Mouse (Mus musculus) kidney, adult 2 months (tissue): ENCODE measurements at regions not wholly inside any gene's neighbourhood (a gene's known extent, or its start where the extent isn't known, plus 50 kb on each side); places are given as distances from the start of the nearest gene placed in this dataset.

Experiments
- DNase-seq: peaks from one replicate; pipeline ENCODE4 v3.0.0; 2021
- H3K27ac ChIP-seq: fragments of 200-500 bp; 2 replicates; pipeline ENCODE4 v1.5.1; 2012; ENCODE audit warnings: low read depth, low read length, control low read depth, inconsistent platforms; ENCODE audit not compliant: insufficient read depth
- H3K27me3 ChIP-seq: fragments of 200-500 bp; replicated peaks from 2 replicates; pipeline ENCODE4 v1.6.1; 2012; ENCODE audit warnings: mild to moderate bottlenecking, moderate library complexity, low read length, inconsistent platforms; ENCODE audit not compliant: control insufficient read depth, insufficient read depth
- H3K36me3 ChIP-seq: fragments of 200-500 bp; 2 replicates; pipeline ENCODE4 v1.6.1; 2012; ENCODE audit warnings: mild to moderate bottlenecking, moderate library complexity, low read length, inconsistent platforms; ENCODE audit not compliant: control insufficient read depth, insufficient read depth
- H3K4me1 ChIP-seq: fragments of 200-500 bp; 2 replicates; pipeline ENCODE4 v1.6.1; 2011; ENCODE audit warnings: low read length; ENCODE audit not compliant: control insufficient read depth, insufficient read depth
- H3K4me3 ChIP-seq: fragments of 200-500 bp; 2 replicates; pipeline ENCODE4 v1.5.1; 2011; ENCODE audit warnings: mild to moderate bottlenecking, low read depth, low read length, control low read depth; ENCODE audit not compliant: insufficient read depth
- CTCF ChIP-seq: fragments of 200-500 bp; conservative IDR thresholded peaks from 2 replicates; pipeline ENCODE4 v1.5.1; 2011; ENCODE audit warnings: low read depth, mild to moderate bottlenecking, control low read depth, low read length, moderate library complexity, mixed read lengths; ENCODE audit not compliant: insufficient read depth, insufficient read length
- POLR2A ChIP-seq: fragments of 200-500 bp; IDR thresholded peaks from one replicate; pipeline ENCODE4 v1.6.1; 2011; ENCODE audit warnings: low read depth, low read length, control low read depth
- WGBS: fragments of 180-500 bp; shearing (Covaris S2); methylation state at CpG from one replicate; pipeline ENCODE4 v1.1.7; 2018; 5-methylcytosine and 5-hydroxymethylcytosine counted together

GRCm38 (mm10) chr5:103309806-103310525, 98.8 kb upstream of the Mapk10 start:
- no peaks in the 10 kb centered on the region for H3K27me3 ChIP-seq
- H3K36me3 ChIP-seq = no peaks in the 10 kb centered on the region
- H3K4me3 ChIP-seq = no peak overlapping the region
- H3K4me1 ChIP-seq = no peaks in the 10 kb centered on the region
- DNase-seq = no peak
- WGBS = 52% methylated on average over 9 of the region's 9 CpGs
- TF ChIP-seq POLR2A = no peak
- TF ChIP-seq CTCF = no peak
- H3K27ac ChIP-seq = no peak overlapping the region

- TF ChIP-seq CTCF (no peak), POLR2A (no peak)
- no peaks in the 10 kb centered on the region for H3K4me1 ChIP-seq
- no peak for DNase-seq
- H3K4me3 ChIP-seq = no peak overlapping the region
- no peaks in the 10 kb centered on the region for H3K27me3 ChIP-seq
- WGBS = 76% methylated on average over 11 of the region's 11 CpGs
- no peaks in the 10 kb centered on the region for H3K36me3 ChIP-seq
- H3K27ac ChIP-seq = no peak overlapping the region
These were observed 94.7 kb upstream of the Mapk10 start for GRCm38 (mm10) chr5:103305716-103306447.

- Histone ChIP-seq H3K27me3 (no peaks in the 10 kb centered on the region), H3K4me3 (no peak overlapping the region), H3K27ac (no peak overlapping the region), H3K36me3 (no peaks in the 10 kb centered on the region), H3K4me1 (no peaks in the 10 kb centered on the region)
- no peak for DNase-seq
- no peak for TF ChIP-seq CTCF
- no peak for TF ChIP-seq POLR2A
- WGBS = 89% methylated on average over 1 of the region's 1 CpGs
These were observed 93.8 kb upstream of the Mapk10 start for GRCm38 (mm10) chr5:103304975-103305374.

- H3K36me3 ChIP-seq = no peaks in the 10 kb centered on the region
- no peaks in the 10 kb centered on the region for H3K27me3 ChIP-seq
- WGBS = 94% methylated on average over 10 of the region's 10 CpGs
- no peaks in the 10 kb centered on the region for H3K4me1 ChIP-seq
- TF ChIP-seq POLR2A = no peak
- TF ChIP-seq CTCF = no peak
- no peak for DNase-seq
- H3K27ac ChIP-seq = no peak overlapping the region
- H3K4me3 ChIP-seq = no peak overlapping the region
These were observed 91.6 kb upstream of the Mapk10 start for GRCm38 (mm10) chr5:103302744-103303143.

GRCm38 (mm10) chr5:103301303-103301702, 90.2 kb upstream of the Mapk10 start:
- H3K27ac ChIP-seq = no peak overlapping the region
- 42% methylated on average over 3 of the region's 3 CpGs for WGBS
- no peaks in the 10 kb centered on the region for H3K4me1 ChIP-seq
- H3K4me3 ChIP-seq = no peak overlapping the region
- TF ChIP-seq CTCF = no peak
- no peaks in the 10 kb centered on the region for H3K36me3 ChIP-seq
- no peaks in the 10 kb centered on the region for H3K27me3 ChIP-seq
- no peak for DNase-seq

GRCm38 (mm10) chr5:103293953-103294352, 82.8 kb upstream of the Mapk10 start:
- DNase-seq = no peak
- no peak overlapping the region for H3K27ac ChIP-seq
- no peaks in the 10 kb centered on the region for H3K4me1 ChIP-seq
- H3K36me3 ChIP-seq = no peaks in the 10 kb centered on the region
- WGBS = 88% methylated on average over 3 of the region's 3 CpGs
- H3K27me3 ChIP-seq = no peaks in the 10 kb centered on the region
- no peak overlapping the region for H3K4me3 ChIP-seq
- TF ChIP-seq POLR2A = no peak
- no peak for TF ChIP-seq CTCF

GRCm38 (mm10) chr5:103291691-103292090, 80.6 kb upstream of the Mapk10 start:
- WGBS = 76% methylated on average over 9 of the region's 9 CpGs
- Histone ChIP-seq H3K36me3 (no peaks in the 10 kb centered on the region), H3K4me1 (no peaks in the 10 kb centered on the region), H3K27ac (no peak overlapping the region), H3K4me3 (no peak overlapping the region), H3K27me3 (no peaks in the 10 kb centered on the region)
- DNase-seq = no peak
- TF ChIP-seq CTCF = no peak
- no peak for TF ChIP-seq POLR2A
